Mouse (Mus musculus) heart, embryonic 12.5 days (tissue): ENCODE results near the gene Tnr. TPM values are rescaled to one million over a fixed set of nuclear protein-coding genes. Genes with fewer than 3 reads are reported as not detected.

Experiments
- ATAC-seq: fragments of 200-750 bp; cut with Nextera tagmentation; 2 replicates; pipeline ENCODE4 v1.8.0; 2017; ENCODE audit warnings: moderate TSS enrichment, moderate library complexity; ENCODE audit not compliant: insufficient number of reproducible peaks, low FRiP score
- H3K27ac ChIP-seq: fragments of 300-500 bp; sonication (generic); 2 replicates; pipeline ENCODE4 v1.5.1; 2016; ENCODE audit warnings: mild to moderate bottlenecking, moderate library complexity; ENCODE audit not compliant: poor library complexity, severe bottlenecking
- H3K27me3 ChIP-seq: fragments of 300-500 bp; sonication (generic); replicated peaks from 2 replicates; pipeline ENCODE4 v1.6.1; 2016; ENCODE audit warnings: mild to moderate bottlenecking, moderate library complexity
- H3K36me3 ChIP-seq: fragments of 300-500 bp; sonication (generic); 2 replicates; pipeline ENCODE4 v1.6.1; 2016; ENCODE audit warnings: mild to moderate bottlenecking, moderate library complexity
- H3K4me1 ChIP-seq: fragments of 300-500 bp; sonication (generic); replicated peaks from 2 replicates; pipeline ENCODE4 v1.6.1; 2016; ENCODE audit warnings: mild to moderate bottlenecking
- H3K4me2 ChIP-seq: fragments of 300-500 bp; sonication (generic); 2 replicates; pipeline ENCODE4 v1.6.1; 2016; ENCODE audit warnings: mild to moderate bottlenecking, moderate library complexity
- H3K4me3 ChIP-seq: fragments of 300-500 bp; sonication (generic); 2 replicates; pipeline ENCODE4 v1.5.1; 2016; ENCODE audit warnings: mild to moderate bottlenecking
- H3K9ac ChIP-seq: fragments of 300-500 bp; sonication (generic); 2 replicates; pipeline ENCODE4 v1.6.1; 2016; ENCODE audit warnings: mild to moderate bottlenecking, moderate library complexity
- H3K9me3 ChIP-seq: fragments of 300-500 bp; sonication (generic); replicated peaks from 2 replicates; pipeline ENCODE4 v1.6.1; 2016; ENCODE audit warnings: mild to moderate bottlenecking, moderate library complexity
- WGBS: fragments of 180-500 bp; shearing (Covaris S2); methylation state at CpG from one replicate; pipeline ENCODE4 v1.1.7; 2016; 5-methylcytosine and 5-hydroxymethylcytosine counted together
- polyA plus RNA-seq: library from polyadenylated mRNA; unstranded; fragments of >200 nt; fragmentation: Nextera tagmentation; extraction: Ambion mirVana; gene quantifications from 2 replicates; pipeline ENCODE4 v1.2.1, GENCODE M21; 2016

Gene Tnr
- polyA plus RNA-seq, 1 experiment from 2014 or later = not detected

DNA sequence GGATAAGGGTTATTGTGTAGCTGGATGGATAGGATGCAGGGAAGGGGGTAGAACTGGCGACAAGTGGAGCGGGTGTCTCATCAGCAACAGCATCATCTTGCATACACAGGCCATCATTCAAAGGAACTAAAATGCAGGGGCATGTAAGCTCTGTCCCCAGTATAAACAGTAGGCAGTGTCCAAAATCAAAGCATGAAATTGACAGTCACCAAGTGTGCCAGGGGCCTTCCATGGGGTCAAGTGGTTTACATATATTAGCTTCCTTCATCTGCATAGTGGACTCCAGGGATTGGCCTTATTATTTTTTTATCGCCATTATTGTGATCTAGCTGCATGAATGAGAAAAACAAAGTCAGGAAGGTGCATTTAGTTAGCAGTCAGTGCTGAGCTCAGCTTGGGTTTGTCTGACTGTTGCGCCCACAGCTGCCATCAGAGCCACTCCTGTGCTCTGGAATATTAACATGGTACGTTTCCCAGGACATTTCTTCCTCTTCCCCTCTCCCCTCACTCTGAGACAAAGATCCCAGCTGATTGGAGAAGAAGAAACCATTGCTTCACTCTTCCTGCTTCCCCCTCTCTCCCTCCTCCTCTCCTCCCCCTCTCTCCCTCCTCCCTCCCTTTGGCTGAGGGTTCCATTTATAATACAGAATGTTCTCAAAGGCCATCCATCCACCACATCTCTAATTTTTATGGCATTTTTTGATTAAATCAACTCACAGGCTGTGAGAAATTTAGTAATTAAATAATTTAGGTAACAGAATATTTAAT, 106.4 kb downstream of the Tnr start:
- H3K27ac ChIP-seq = no peak overlapping the region
- ATAC-seq = no peak
- H3K4me2 ChIP-seq = no peak overlapping the region
- no peak overlapping the region for H3K4me3 ChIP-seq
- no peaks in the 10 kb centered on the region for H3K27me3 ChIP-seq
- no peaks in the 10 kb centered on the region for H3K9me3 ChIP-seq
- H3K9ac ChIP-seq = no peak overlapping the region
- no peaks in the 10 kb centered on the region for H3K4me1 ChIP-seq
- H3K36me3 ChIP-seq = no peaks in the 10 kb centered on the region
- WGBS = 71% methylated on average over 5 of the region's 5 CpGs

DNA sequence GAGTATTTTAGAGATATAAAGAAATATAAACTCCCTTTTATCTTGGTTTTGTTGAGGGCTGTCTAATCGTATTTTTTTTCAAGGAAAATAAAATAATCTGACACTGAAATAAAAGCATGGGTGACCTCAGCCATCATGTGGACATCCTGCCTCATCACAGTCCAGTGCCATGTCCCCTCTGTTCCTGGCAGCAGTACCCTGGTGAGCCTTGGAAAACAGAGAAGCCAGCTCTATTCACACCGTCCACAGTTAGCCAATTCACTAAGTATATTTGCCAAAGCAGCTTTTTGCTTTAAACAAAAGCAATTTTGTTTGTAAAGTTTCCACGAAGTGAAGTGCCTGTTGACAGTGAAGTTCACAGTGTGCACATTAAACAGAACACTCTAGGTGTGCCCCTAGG, 109.0 kb downstream of the Tnr start:
- H3K27ac ChIP-seq = no peak overlapping the region
- no peaks in the 10 kb centered on the region for H3K27me3 ChIP-seq
- H3K4me3 ChIP-seq = no peak overlapping the region
- no peaks in the 10 kb centered on the region for H3K36me3 ChIP-seq
- no peaks in the 10 kb centered on the region for H3K9me3 ChIP-seq
- ATAC-seq = no peak
- whole genome bisulfite sequencing = 70% methylated on average over 3 of the region's 3 CpGs
- no peak overlapping the region for H3K9ac ChIP-seq
- no peak overlapping the region for H3K4me2 ChIP-seq
- H3K4me1 ChIP-seq = no peaks in the 10 kb centered on the region

GRCm38 (mm10) chr1:159639408-159639807, 115.8 kb downstream of the Tnr start:
- Histone ChIP-seq H3K27ac (no peak overlapping the region), H3K9ac (no peak overlapping the region), H3K9me3 (no peaks in the 10 kb centered on the region), H3K27me3 (no peaks in the 10 kb centered on the region), H3K4me1 (no peaks in the 10 kb centered on the region), H3K4me2 (no peak overlapping the region), H3K4me3 (no peak overlapping the region), H3K36me3 (no peaks in the 10 kb centered on the region)
- no peak for ATAC-seq
- 82% methylated on average over 4 of the region's 4 CpGs for WGBS

DNA sequence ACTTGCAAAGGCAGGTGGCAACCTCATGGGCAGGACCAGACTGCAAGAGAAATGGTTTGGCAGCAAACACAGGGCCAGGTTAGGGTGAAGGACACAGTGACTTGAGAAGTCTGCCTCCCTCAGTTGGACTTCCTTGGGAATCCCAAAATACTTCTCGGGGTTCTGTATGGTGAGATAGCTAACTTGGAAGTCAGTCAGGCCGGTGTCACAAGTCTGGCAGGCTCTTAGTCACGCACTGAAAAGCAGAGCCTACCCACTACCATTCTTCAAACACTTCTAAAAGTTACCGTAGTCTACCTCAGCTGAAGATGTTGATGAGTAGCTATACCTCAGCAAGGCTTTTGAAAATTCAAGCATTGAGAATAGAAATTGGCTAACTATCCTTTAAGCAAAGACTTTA, 122.2 kb downstream of the Tnr start:
- H3K27ac ChIP-seq = no peak overlapping the region
- H3K27me3 ChIP-seq = no peaks in the 10 kb centered on the region
- no peaks in the 10 kb centered on the region for H3K9me3 ChIP-seq
- no peak for ATAC-seq
- no peaks in the 10 kb centered on the region for H3K4me1 ChIP-seq
- no peak overlapping the region for H3K4me3 ChIP-seq
- H3K9ac ChIP-seq = no peak overlapping the region
- H3K36me3 ChIP-seq = no peaks in the 10 kb centered on the region
- no peak overlapping the region for H3K4me2 ChIP-seq
- 72% methylated on average over 4 of the region's 4 CpGs for WGBS

DNA sequence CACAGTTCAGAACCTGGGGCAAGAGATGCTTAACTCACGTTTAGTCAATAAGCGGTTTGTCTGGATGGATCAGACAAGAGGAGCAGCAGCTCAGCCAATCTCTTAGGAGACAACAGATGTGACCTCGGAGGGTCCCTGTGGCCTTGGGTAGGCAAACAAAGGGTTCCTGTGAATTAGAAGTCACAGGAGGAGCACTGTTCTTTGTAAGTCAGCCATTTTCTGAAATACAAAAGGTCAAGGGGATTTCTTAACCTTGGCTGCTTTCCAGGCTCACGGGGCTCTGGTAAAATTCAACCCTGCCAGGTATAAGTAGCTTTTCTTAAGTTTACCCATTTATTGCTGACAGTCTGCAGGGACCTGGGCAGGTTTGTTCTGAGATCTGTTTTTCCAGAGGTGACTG, 126.9 kb downstream of the Tnr start:
- no peak overlapping the region for H3K4me2 ChIP-seq
- no peaks in the 10 kb centered on the region for H3K36me3 ChIP-seq
- H3K9ac ChIP-seq = no peak overlapping the region
- H3K4me3 ChIP-seq = no peak overlapping the region
- no peak overlapping the region for H3K27ac ChIP-seq
- H3K4me1 ChIP-seq = no peaks in the 10 kb centered on the region
- no peaks in the 10 kb centered on the region for H3K27me3 ChIP-seq
- H3K9me3 ChIP-seq = no peaks in the 10 kb centered on the region
- no peak for ATAC-seq
- 54% methylated on average over 4 of the region's 4 CpGs for WGBS

DNA sequence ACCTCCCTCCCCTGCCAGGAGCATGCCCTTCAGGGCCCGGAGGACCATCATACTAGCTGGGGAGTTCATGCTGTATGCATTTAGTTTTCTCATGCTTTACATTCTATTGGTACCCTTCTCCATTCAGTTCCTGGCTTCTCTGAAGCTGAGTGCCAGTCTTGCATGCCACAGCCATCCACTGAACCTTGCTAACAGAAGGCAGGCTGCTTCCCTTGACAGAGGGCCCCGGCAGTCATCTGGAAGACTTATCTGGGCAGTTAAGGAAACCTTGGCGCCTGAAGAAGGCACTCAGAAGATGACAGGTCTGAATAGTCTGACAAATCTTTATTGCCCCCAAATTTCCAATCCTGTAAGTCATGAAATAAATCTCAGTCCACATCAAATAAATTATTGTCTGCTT, 131.7 kb downstream of the Tnr start:
- ATAC-seq = no peak

DNA sequence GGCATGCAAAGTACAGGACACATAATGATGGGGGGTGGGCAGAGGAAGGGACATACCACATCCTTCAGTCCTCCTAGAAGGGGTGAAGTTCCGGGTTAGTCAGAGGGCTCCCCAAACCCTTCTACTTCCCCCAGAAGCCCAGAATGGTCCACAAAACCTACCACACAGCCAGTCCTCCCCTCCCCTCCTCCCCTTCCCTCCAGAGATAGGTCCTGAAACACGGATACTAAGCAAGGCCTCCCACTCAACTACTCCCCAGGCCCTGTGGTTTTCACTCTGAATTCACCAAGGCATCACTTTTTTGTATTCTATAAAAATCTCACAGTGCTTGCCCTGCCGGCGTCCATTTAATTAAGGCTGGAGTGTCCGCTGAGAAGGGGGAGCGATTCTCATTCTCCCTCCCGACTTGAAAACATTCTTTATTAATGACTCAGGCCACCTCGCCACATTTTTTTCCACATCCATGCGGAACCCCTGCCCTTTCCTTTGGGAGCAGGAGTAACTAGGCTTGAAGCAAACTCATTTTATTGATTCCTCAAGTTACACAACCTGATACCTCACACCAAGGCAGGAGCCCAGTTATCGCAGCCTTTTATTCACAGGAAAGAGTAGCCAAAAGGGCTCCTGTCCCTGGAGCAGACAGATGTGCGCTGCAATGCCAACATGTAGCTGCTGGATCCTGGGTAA, 134.4 kb downstream of the Tnr start:
- Histone ChIP-seq H3K27ac (no peak overlapping the region), H3K27me3 (no peaks in the 10 kb centered on the region), H3K4me1 (peaks cover 9% of the 10 kb centered on the region), H3K4me2 (no peak overlapping the region), H3K9me3 (no peaks in the 10 kb centered on the region), H3K4me3 (no peak overlapping the region), H3K9ac (no peak overlapping the region), H3K36me3 (no peaks in the 10 kb centered on the region)
- ATAC-seq = no peak
- 48% methylated on average over 11 of the region's 11 CpGs for WGBS

More for the DNA sequence above, 131.7 kb downstream of the Tnr start:
- H3K4me1 ChIP-seq = 0 out of 2 replicates have a peak, but pooled peaks cover 3% of the 10 kb centered on the region
- no peak overlapping the region for H3K9ac ChIP-seq
- 65% methylated on average over 3 of the region's 3 CpGs for WGBS
- H3K9me3 ChIP-seq = no peaks in the 10 kb centered on the region
- no peak overlapping the region for H3K27ac ChIP-seq
- no peak overlapping the region for H3K4me3 ChIP-seq
- no peaks in the 10 kb centered on the region for H3K27me3 ChIP-seq
- H3K4me2 ChIP-seq = no peak overlapping the region
- H3K36me3 ChIP-seq = no peaks in the 10 kb centered on the region

DNA sequence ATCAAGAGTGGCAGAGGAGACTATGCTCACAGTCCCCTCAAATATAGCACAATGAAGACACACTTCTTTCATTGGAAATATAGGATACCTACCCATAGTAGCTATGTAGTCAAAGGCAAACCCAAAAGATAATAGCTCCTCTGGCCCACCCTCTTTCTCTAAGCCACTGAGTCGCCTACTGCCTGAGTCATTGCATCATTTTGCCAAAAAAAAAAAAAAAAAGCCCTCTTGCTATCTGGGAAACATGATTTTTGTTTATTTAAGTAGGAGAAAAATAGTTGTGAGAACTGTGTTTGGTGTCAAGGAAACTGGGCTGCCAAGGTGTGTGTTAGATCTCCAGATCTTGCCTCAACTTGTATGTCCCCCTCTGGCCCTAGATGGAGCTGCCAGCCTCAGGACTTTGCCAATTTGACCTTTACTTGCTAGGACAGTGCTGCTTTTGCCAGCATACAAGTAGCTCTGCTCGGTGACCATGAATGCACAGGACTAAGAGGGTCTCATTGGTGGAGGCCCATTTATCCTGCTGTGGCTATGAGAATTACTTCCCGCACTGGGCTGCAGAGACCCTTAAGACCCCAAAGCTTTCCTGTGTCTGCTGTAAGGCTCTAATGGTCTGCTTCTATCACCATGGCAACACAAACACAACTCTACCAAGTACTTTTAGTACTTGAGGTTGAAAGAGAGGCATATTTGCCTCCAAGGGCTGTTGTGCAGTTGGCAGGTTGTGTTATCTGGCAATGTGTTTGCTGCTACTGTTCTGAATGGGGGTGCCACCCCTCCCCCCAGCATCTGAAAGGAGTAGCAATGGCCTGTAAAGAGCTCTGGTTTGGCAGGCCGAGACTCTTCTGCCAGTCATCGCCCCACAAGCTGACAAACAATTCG, 137.3 kb downstream of the Tnr start:
- Histone ChIP-seq H3K4me1 (peaks cover 9% of the 10 kb centered on the region), H3K4me3 (no peak overlapping the region), H3K36me3 (no peaks in the 10 kb centered on the region), H3K27me3 (no peaks in the 10 kb centered on the region), H3K9ac (no peak overlapping the region), H3K27ac (no peak overlapping the region), H3K9me3 (no peaks in the 10 kb centered on the region), H3K4me2 (no peak overlapping the region)
- 52% methylated on average over 6 of the region's 6 CpGs for WGBS
- ATAC-seq = no peak

GRCm38 (mm10) chr1:159664496-159664895, 140.9 kb downstream of the Tnr start:
- H3K9ac ChIP-seq = no peak overlapping the region
- no peak overlapping the region for H3K4me3 ChIP-seq
- no peak overlapping the region for H3K27ac ChIP-seq
- H3K36me3 ChIP-seq = no peaks in the 10 kb centered on the region
- H3K4me1 ChIP-seq = peaks cover 9% of the 10 kb centered on the region
- 0 out of 2 replicates have a peak, but pooled peaks cover 4% of the 10 kb centered on the region for H3K27me3 ChIP-seq
- no peak overlapping the region for H3K4me2 ChIP-seq
- ATAC-seq = no peak
- 78% methylated on average over 3 of the region's 3 CpGs for WGBS
- no peaks in the 10 kb centered on the region for H3K9me3 ChIP-seq

- Histone ChIP-seq H3K36me3 (no peaks in the 10 kb centered on the region), H3K27me3 (0 out of 2 replicates have a peak, but pooled peaks cover 4% of the 10 kb centered on the region), H3K4me1 (peaks cover 8% of the 10 kb centered on the region), H3K27ac (no peak overlapping the region), H3K4me2 (no peak overlapping the region), H3K9me3 (no peaks in the 10 kb centered on the region), H3K9ac (no peak overlapping the region), H3K4me3 (no peak overlapping the region)
- no peak for ATAC-seq
- 80% methylated on average over 4 of the region's 4 CpGs for WGBS
Measured at GRCm38 (mm10) chr1:159664945-159665344, 141.4 kb downstream of the Tnr start.

- Histone ChIP-seq H3K4me1 (peaks cover 14% of the 10 kb centered on the region), H3K27me3 (0 out of 2 replicates have a peak, but pooled peaks cover 4% of the 10 kb centered on the region), H3K27ac (0 out of 2 replicates have a peak overlapping the region, but pooled peaks have one; percentile 11), H3K36me3 (no peaks in the 10 kb centered on the region), H3K4me3 (no peak overlapping the region), H3K9me3 (no peaks in the 10 kb centered on the region), H3K9ac (no peak overlapping the region), H3K4me2 (peak overlapping the region; percentile 22)
- WGBS = 39% methylated on average over 16 of the region's 16 CpGs
- no peak for ATAC-seq
Measured at GRCm38 (mm10) chr1:159670629-159671150, 147.1 kb downstream of the Tnr start.
